Mouse (Mus musculus): ENCODE results near the gene Spsb1. TPM values are rescaled to one million over a fixed set of nuclear protein-coding genes. Genes with fewer than 3 reads are reported as not detected.

Spsb1 gene
- polyA plus RNA-seq, 1 experiment from 2014 or later = 19.2 TPM

DNA sequence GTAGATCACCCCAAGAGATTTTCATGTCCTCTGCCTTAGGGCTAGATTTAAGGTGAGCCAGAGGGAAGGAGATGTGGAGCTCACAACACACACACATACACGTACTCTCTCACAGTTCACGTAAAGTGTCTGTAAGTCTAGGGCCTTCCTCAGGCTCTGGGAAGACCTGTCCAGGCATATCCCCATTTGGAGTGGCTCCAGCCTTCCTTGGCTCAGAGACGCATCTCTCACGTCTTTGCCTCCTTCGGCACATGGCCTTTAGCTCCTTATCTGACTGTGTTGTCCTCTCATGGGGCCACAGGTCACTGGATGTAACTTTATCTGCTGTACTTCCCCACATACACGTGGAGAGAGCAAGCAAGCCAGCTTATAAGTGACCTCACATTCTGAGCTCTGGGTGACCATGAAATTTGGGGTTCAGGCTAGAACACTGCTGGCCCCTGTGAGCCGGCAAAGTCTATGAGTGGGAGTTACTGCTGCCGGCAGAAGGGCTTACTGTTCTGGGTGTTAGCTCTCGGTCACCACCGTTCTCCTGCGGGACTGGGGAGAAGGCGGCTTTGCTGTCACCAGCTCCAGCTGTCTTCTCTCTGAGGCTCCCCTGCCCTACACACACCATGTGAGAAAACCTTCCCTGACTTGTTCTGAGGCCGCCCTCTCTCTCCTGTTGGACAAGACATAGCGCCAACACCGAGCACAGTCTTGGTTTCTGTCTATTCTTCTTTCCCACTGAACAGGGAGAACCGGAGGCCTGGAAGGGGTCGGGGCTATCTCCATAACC lies 72.5 kb downstream of the Spsb1 start:
- Histone ChIP-seq H3K27ac (ENCODE audit: low read length) (no peak overlapping the region), H3K9ac (replicated peaks; ENCODE audit: low read depth) (no peak overlapping the region), H3K4me1 (ENCODE audit: insufficient read depth, low read depth, low read length) (no peaks in the 10 kb centered on the region), H3K36me3 (ENCODE audit: insufficient read depth, low read length) (no peaks in the 10 kb centered on the region), H3K27me3 (replicated peaks; ENCODE audit: insufficient read depth, low read length) (no peaks in the 10 kb centered on the region), H3K4me3 (ENCODE audit: low read depth, low read length) (no peak overlapping the region), H3K9me3 (ENCODE audit: low read length) (no peaks in the 10 kb centered on the region), H3K4me2 (replicated peaks; ENCODE audit: low read depth, low read length) (no peak overlapping the region)
- TF ChIP-seq EP300 (IDR thresholded peaks at IDR 0.05) (no peak), CTCF (IDR thresholded peaks at IDR 0.05) (no peak)
- 53% methylated on average over 17 of the region's 17 CpGs for WGBS
- ATAC-seq (peak; percentile 67), DNase-seq (ENCODE audit: low spot score) (peak; percentile 80)

DNA sequence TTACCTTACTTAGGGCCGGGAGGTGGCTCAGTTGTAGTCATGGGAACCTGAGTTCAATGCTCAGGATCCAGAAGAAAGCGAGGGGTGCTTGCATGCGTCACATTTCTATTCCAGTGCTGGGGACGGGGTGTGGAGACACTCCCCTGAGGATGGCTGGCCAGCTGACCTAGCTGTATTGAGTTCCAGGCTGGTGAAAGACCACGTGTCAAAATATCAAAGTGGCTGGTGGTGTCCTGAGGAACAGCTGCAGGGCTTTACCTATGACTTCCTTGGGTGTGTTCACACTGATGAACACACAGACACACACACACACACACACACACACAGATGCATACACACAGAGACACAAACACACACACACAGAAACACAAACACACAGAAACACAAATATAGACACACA lies 73.9 kb downstream of the Spsb1 start:
- no peaks in the 10 kb centered on the region for H3K9me3 ChIP-seq (ENCODE audit: low read length)
- H3K4me3 ChIP-seq (ENCODE audit: low read depth, low read length) = no peak overlapping the region
- H3K9ac ChIP-seq (replicated peaks; ENCODE audit: low read depth) = no peak overlapping the region
- 62% methylated on average over 5 of the region's 5 CpGs for WGBS
- no peaks in the 10 kb centered on the region for H3K36me3 ChIP-seq (ENCODE audit: insufficient read depth, low read length)
- ATAC-seq = no peak
- H3K4me2 ChIP-seq (replicated peaks; ENCODE audit: low read depth, low read length) = no peak overlapping the region
- H3K4me1 ChIP-seq (ENCODE audit: insufficient read depth, low read depth, low read length) = peaks cover 4% of the 10 kb centered on the region; the same call in 1 of the 2 replicates
- no peak overlapping the region for H3K27ac ChIP-seq (ENCODE audit: low read length)
- H3K27me3 ChIP-seq (replicated peaks; ENCODE audit: insufficient read depth, low read length) = no peaks in the 10 kb centered on the region
- DNase-seq (ENCODE audit: low spot score) = no peak
- TF ChIP-seq EP300 (IDR thresholded peaks at IDR 0.05) (no peak), CTCF (IDR thresholded peaks at IDR 0.05) (no peak)

DNA sequence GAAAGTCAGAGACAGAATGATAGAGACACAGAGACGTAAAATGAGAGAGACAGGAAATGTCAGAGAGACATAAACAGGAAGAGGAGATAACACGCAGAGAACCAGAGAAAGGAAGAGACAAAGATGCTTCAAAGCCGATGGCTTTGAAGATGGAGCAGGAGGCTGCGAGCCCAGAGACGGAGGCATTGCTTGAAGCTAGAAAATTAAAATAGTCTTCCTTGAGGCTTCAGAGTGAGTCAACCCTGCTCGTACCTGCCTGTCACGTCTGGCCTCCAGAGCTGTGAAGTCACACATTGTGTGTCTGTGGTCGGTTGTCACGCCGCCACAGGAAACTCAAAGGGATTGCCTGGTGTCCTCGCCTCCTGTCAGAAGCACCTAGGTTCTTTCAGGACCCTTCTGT lies 74.9 kb downstream of the Spsb1 start:
- no peak overlapping the region for H3K4me3 ChIP-seq (ENCODE audit: low read depth, low read length)
- 62% methylated on average over 11 of the region's 11 CpGs for WGBS

DNA sequence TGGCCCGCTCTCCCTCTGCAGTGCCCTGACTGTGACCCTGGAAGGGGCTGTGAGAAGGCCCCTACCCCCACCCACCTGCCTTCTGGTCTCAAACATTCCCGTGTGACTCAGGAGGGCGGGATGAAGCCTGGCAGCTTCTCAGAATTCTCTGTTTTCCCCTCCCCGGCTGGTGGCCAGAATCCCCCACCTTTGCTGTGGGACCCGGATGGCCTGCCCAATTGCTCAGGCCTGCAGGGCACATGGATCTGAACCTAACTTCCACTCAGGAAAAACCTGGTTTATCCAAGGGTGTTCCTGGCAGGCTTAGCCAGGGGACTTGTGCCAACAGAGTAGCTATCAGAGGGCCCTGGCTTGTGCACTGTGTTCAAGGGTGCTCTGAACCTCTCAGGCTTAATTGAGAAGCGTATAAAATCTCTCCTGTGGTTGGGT lies 76.8 kb downstream of the Spsb1 start:
- Histone ChIP-seq H3K36me3 (ENCODE audit: insufficient read depth, low read length) (no peaks in the 10 kb centered on the region), H3K9ac (replicated peaks; ENCODE audit: low read depth) (no peak overlapping the region), H3K9me3 (ENCODE audit: low read length) (no peaks in the 10 kb centered on the region), H3K4me1 (ENCODE audit: insufficient read depth, low read depth, low read length) (peaks cover 9% of the 10 kb centered on the region; the same call in 1 of the 2 replicates), H3K27me3 (replicated peaks; ENCODE audit: insufficient read depth, low read length) (no peaks in the 10 kb centered on the region), H3K4me2 (replicated peaks; ENCODE audit: low read depth, low read length) (no peak overlapping the region), H3K4me3 (ENCODE audit: low read depth, low read length) (no peak overlapping the region), H3K27ac (ENCODE audit: low read length) (no peak overlapping the region)
- peak; percentile 52 for DNase-seq (ENCODE audit: low spot score)
- ATAC-seq = peak; percentile 8; the same call in 1 of the 2 replicates
- 57% methylated on average over 6 of the region's 6 CpGs for WGBS
- no peak for TF ChIP-seq EP300 (IDR thresholded peaks at IDR 0.05)
- TF ChIP-seq CTCF (IDR thresholded peaks at IDR 0.05) = no peak

More for the DNA sequence above, 74.9 kb downstream of the Spsb1 start:
- H3K4me2 ChIP-seq (replicated peaks; ENCODE audit: low read depth, low read length) = no peak overlapping the region
- no peak overlapping the region for H3K27ac ChIP-seq (ENCODE audit: low read length)
- H3K4me1 ChIP-seq (ENCODE audit: insufficient read depth, low read depth, low read length) = peaks cover 9% of the 10 kb centered on the region; the same call in 1 of the 2 replicates
- H3K27me3 ChIP-seq (replicated peaks; ENCODE audit: insufficient read depth, low read length) = no peaks in the 10 kb centered on the region
- no peaks in the 10 kb centered on the region for H3K36me3 ChIP-seq (ENCODE audit: insufficient read depth, low read length)
- ATAC-seq = no peak
- no peaks in the 10 kb centered on the region for H3K9me3 ChIP-seq (ENCODE audit: low read length)
- DNase-seq (ENCODE audit: low spot score) = peak; percentile 4
- no peak for TF ChIP-seq EP300 (IDR thresholded peaks at IDR 0.05)
- TF ChIP-seq CTCF (IDR thresholded peaks at IDR 0.05) = no peak
- no peak overlapping the region for H3K9ac ChIP-seq (replicated peaks; ENCODE audit: low read depth)

DNA sequence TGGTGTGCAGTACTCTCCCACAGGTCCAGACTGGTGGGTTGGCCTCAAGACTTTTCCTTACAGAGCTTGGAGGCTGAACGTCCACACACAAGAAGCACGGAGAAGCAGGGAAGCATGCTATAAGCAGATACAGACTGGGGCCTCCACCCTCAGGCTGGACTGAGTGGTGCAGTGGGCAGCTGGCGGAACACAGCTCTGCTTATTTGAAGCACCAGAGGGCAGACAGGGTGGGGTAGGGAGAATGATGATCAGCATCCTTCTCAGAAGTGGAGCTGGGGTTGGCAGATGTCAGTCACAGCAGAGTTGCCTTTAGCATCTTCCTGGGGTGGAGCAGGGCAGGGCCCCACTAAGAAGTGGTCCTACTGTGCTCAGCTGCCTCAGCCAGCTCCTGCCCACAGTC lies 77.6 kb downstream of the Spsb1 start:
- Histone ChIP-seq H3K36me3 (ENCODE audit: insufficient read depth, low read length) (no peaks in the 10 kb centered on the region), H3K4me1 (ENCODE audit: insufficient read depth, low read depth, low read length) (peaks cover 9% of the 10 kb centered on the region; the same call in 1 of the 2 replicates), H3K9ac (replicated peaks; ENCODE audit: low read depth) (no peak overlapping the region), H3K9me3 (ENCODE audit: low read length) (no peaks in the 10 kb centered on the region), H3K27me3 (replicated peaks; ENCODE audit: insufficient read depth, low read length) (no peaks in the 10 kb centered on the region), H3K4me2 (replicated peaks; ENCODE audit: low read depth, low read length) (no peak overlapping the region), H3K27ac (ENCODE audit: low read length) (no peak overlapping the region), H3K4me3 (ENCODE audit: low read depth, low read length) (no peak overlapping the region)
- ATAC-seq (peak; percentile 16; the same call in 1 of the 2 replicates), DNase-seq (ENCODE audit: low spot score) (no peak)
- TF ChIP-seq EP300 (IDR thresholded peaks at IDR 0.05) (no peak), CTCF (IDR thresholded peaks at IDR 0.05) (peak; percentile 33)
- 54% methylated on average over 3 of the region's 3 CpGs for WGBS

DNA sequence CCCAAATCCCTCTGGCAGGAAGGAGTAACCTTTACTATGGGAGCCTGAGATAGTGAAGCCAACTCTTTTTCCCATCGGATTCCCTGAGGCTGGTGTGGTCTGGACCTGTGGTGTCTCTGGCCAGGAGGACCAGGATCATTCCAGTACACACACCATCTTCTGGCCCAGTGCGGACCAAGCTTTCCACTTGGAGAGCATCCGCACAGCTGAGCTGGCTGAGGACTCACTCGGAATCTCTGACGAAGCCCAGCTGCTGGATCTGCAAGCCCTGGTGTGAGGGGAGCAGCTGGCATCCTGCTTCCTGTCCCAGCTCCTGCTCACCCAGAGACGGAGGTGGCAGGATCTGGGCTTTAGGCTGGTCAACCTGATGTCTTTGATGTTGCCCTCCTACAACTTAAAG lies 78.1 kb downstream of the Spsb1 start:
- Histone ChIP-seq H3K9ac (replicated peaks; ENCODE audit: low read depth) (no peak overlapping the region), H3K4me1 (ENCODE audit: insufficient read depth, low read depth, low read length) (peaks cover 9% of the 10 kb centered on the region; the same call in 1 of the 2 replicates), H3K36me3 (ENCODE audit: insufficient read depth, low read length) (no peaks in the 10 kb centered on the region), H3K27ac (ENCODE audit: low read length) (no peak overlapping the region), H3K9me3 (ENCODE audit: low read length) (no peaks in the 10 kb centered on the region), H3K4me3 (ENCODE audit: low read depth, low read length) (no peak overlapping the region), H3K4me2 (replicated peaks; ENCODE audit: low read depth, low read length) (no peak overlapping the region), H3K27me3 (replicated peaks; ENCODE audit: insufficient read depth, low read length) (no peaks in the 10 kb centered on the region)
- peak; percentile 60 for ATAC-seq
- peak; percentile 74 for DNase-seq (ENCODE audit: low spot score)
- TF ChIP-seq CTCF (IDR thresholded peaks at IDR 0.05) (no peak), EP300 (IDR thresholded peaks at IDR 0.05) (no peak)
- 56% methylated on average over 6 of the region's 6 CpGs for WGBS

Data from lung, postnatal 0 days (tissue).